Mouse (Mus musculus) intestine, embryonic 16.5 days (tissue): ENCODE measurements around the gene Batf2. TPM values are rescaled to one million over a fixed set of nuclear protein-coding genes. Genes with fewer than 3 reads are reported as not detected.
A peak's percentile ranks its signal among the peaks of the same experiment; 100 is the strongest.

Experiments
- ATAC-seq: fragments of 200-750 bp; cut with Nextera tagmentation; 2 replicates; pipeline ENCODE4 v1.8.0; 2017; ENCODE audit warnings: moderate TSS enrichment, moderate library complexity
- H3K27ac ChIP-seq: fragments of 300-500 bp; sonication (generic); 2 replicates; pipeline ENCODE4 v1.5.1; 2014; ENCODE audit warnings: mild to moderate bottlenecking, low read length
- H3K27me3 ChIP-seq: fragments of 300-500 bp; sonication (generic); replicated peaks from 2 replicates; pipeline ENCODE4 v1.6.1; 2014; ENCODE audit warnings: low read length, control low read depth, mixed read lengths; ENCODE audit not compliant: control insufficient read depth, insufficient read depth
- H3K36me3 ChIP-seq: fragments of 300-500 bp; sonication (generic); 2 replicates; pipeline ENCODE4 v1.6.1; 2014; ENCODE audit warnings: low read length, control low read depth; ENCODE audit not compliant: control insufficient read depth, insufficient read depth
- H3K4me1 ChIP-seq: fragments of 300-500 bp; sonication (generic); 2 replicates; pipeline ENCODE4 v1.6.1; 2014; ENCODE audit warnings: low read length, control low read depth, mixed read lengths; ENCODE audit not compliant: control insufficient read depth, insufficient read depth
- H3K4me2 ChIP-seq: fragments of 300-500 bp; sonication (generic); 2 replicates; pipeline ENCODE4 v1.6.1; 2014; ENCODE audit warnings: low read depth, low read length, control low read depth
- H3K4me3 ChIP-seq: fragments of 300-500 bp; sonication (generic); 2 replicates; pipeline ENCODE4 v1.5.1; 2014; ENCODE audit warnings: mild to moderate bottlenecking, low read length
- H3K9ac ChIP-seq: fragments of 300-500 bp; sonication (generic); 2 replicates; pipeline ENCODE4 v1.6.1; 2014; ENCODE audit warnings: low read depth, low read length
- H3K9me3 ChIP-seq: fragments of 300-500 bp; sonication (generic); 2 replicates; pipeline ENCODE4 v1.6.1; 2016; ENCODE audit warnings: low read length, control low read depth; ENCODE audit not compliant: control insufficient read depth
- WGBS: fragments of 180-500 bp; shearing (Covaris S2); extraction: QIAGEN DNeasy Blood & Tissue Kit; methylation state at CpG from one replicate; pipeline ENCODE4 v1.1.7; 2014; 5-methylcytosine and 5-hydroxymethylcytosine counted together
- polyA plus RNA-seq: library from polyadenylated mRNA; unstranded; fragments of >200 nt; fragmentation: Nextera tagmentation; extraction: Ambion mirVana; gene quantifications from 2 replicates; pipeline ENCODE4 v1.2.1, GENCODE M21; 2015

Gene Batf2
- polyA plus RNA-seq, 1 experiment from 2014 or later, result 1.1 TPM

DNA sequence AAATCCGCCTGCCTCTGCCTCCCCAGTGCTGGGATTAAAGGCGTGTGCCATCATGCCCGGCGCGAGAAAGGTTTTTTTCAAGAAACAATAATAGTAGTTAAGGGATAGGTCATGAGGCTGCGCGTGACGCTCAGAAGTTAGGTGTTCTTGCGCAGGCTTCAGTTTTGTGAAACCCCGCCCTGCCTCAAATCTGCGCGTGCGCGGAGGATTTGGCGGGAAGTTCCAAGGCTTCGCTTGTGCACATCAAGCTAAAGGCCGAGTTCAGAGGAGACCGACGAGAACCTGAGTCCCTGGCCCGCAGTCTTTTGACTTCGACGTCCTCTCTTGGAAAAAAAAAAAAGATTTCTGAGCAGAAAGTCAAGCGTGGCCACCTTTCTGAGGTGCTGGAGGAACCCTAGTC is 43.3 kb downstream of the Batf2 start, which contains the start of gene Majin:
Gene Majin (plus strand): TSS at position 258 of the 400 bp plus-strand sequence.
- no peak within 1 kb of the TSS for H3K27ac ChIP-seq
- H3K9ac ChIP-seq, result no peak within 1 kb of the TSS
- H3K27me3 ChIP-seq, result no peaks in the 10 kb centered on the region
- no peak for ATAC-seq
- no peaks in the 10 kb centered on the region for H3K4me1 ChIP-seq
- H3K9me3 ChIP-seq, result no peaks in the 10 kb centered on the region
- no peaks in the 10 kb centered on the region for H3K36me3 ChIP-seq
- 84% methylated on average over 23 of the region's 23 CpGs for WGBS
- no peak within 1 kb of the TSS for H3K4me2 ChIP-seq
- no peak within 1 kb of the TSS for H3K4me3 ChIP-seq

DNA sequence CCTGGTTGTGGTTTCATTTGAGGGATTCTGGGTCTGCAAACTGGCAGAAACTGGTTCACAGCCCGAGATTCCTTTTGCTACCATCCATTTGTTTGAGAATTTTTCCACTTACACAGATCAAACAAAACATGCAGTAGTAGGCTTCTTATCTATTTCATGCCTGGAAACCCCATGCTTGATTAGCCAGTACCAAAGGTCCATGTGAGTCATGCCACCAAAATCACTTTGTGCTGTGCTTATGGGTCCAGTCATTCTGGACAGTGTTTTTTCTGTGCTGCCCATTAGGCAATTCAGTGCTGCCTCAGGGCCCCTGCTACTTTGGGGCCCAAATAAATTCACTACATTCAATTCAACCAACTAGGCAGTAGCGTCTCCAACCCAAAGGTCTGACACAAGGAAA is 63.5 kb downstream of the Batf2 start:
- Histone ChIP-seq H3K4me1 (peaks cover 2% of the 10 kb centered on the region; the same call in 1 of the 2 replicates), H3K9ac (no peak overlapping the region), H3K4me3 (no peak overlapping the region), H3K27me3 (no peaks in the 10 kb centered on the region), H3K27ac (no peak overlapping the region; the same call in 1 of the 2 replicates), H3K9me3 (no peaks in the 10 kb centered on the region), H3K4me2 (no peak overlapping the region), H3K36me3 (no peaks in the 10 kb centered on the region)
- 65% methylated on average over 2 of the region's 2 CpGs for WGBS
- peak; percentile 66 for ATAC-seq

DNA sequence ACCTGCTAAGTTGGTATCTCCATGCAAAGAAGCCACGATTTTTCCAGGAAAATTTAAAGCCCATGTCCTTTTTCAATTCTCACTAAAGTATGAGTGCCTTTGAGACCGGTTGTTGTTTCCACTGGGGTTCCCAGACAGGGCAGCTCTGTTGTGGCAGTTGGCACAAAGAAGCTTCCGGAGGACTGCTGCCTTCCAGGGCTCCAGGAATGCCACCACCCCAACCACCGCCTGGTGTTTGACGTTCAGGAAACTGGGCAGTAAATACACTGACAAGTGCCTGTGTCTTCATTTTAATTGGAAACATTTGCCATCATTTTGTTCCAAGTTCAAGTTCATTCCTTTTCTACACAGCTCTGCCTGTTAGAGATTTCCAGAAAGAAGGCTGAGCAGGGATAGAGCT is 65.9 kb downstream of the Batf2 start:
- H3K36me3 ChIP-seq, result no peaks in the 10 kb centered on the region
- H3K9me3 ChIP-seq, result no peaks in the 10 kb centered on the region

DNA sequence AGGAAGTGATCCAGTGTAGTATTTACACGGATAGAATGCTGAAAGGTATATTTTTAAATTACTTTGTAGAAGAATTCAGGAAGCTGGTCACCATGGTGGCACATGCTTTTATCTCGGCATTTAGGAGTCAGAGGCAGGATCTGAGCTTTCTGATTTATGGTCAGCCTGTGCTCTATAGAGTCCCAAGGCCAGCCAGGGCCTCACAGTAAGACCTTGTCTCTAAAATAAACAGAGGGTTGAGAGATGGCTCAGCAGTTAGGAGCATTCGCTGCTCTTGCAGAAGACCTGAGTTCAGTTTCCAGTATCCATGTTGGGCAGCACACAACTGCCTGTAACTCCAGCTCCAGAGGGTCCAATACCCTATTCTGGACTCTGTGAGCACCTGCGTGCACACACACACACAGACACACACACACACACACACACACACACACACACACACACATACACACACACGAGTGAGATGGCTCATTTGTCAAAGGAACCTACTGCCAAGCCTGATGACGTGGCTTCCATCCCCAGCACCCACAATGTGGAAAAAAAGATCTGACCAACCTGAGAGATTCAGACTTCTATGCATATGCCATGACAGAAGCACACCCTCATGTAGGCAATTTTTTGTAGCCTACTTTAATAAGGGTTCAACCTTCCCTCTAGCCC is 75.4 kb downstream of the Batf2 start:
- ATAC-seq, result no peak
- Histone ChIP-seq H3K9ac (no peak overlapping the region), H3K4me2 (no peak overlapping the region), H3K9me3 (no peaks in the 10 kb centered on the region), H3K27me3 (no peaks in the 10 kb centered on the region), H3K4me3 (no peak overlapping the region), H3K36me3 (no peaks in the 10 kb centered on the region), H3K4me1 (no peaks in the 10 kb centered on the region), H3K27ac (no peak overlapping the region)
- 40% methylated on average over 6 of the region's 6 CpGs for WGBS

More for the DNA sequence above, 65.9 kb downstream of the Batf2 start:
- WGBS, result 74% methylated on average over 5 of the region's 5 CpGs
- Histone ChIP-seq H3K9ac (no peak overlapping the region), H3K4me2 (no peak overlapping the region), H3K27ac (no peak overlapping the region), H3K4me3 (no peak overlapping the region), H3K4me1 (peaks cover 2% of the 10 kb centered on the region; the same call in 1 of the 2 replicates), H3K27me3 (no peaks in the 10 kb centered on the region)
- ATAC-seq, result no peak

DNA sequence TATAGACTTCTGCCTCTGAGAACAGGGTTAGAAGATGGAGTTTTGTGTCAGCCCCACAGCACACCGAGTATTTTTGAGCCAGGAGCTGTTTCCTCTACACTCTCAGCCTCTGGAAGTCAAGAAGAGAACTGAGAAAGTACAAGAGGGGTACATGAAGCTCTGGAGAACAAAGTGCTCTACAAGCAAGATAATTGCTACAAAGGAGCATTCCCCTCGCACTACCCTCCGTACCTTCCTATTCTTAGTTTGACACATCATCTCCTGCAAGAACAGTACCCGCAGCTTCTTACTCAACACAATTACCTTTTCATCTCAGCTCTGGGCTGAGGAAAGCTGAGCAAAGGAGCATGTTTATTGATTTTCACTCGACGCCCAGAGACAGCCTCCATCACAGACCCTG is 77.8 kb downstream of the Batf2 start:
- ATAC-seq, result no peak
- no peak overlapping the region for H3K4me2 ChIP-seq
- H3K27ac ChIP-seq, result no peak overlapping the region
- H3K9me3 ChIP-seq, result no peaks in the 10 kb centered on the region
- no peaks in the 10 kb centered on the region for H3K4me1 ChIP-seq
- WGBS, result 68% methylated on average over 6 of the region's 6 CpGs
- no peak overlapping the region for H3K9ac ChIP-seq
- H3K27me3 ChIP-seq, result no peaks in the 10 kb centered on the region
- H3K4me3 ChIP-seq, result no peak overlapping the region
- H3K36me3 ChIP-seq, result no peaks in the 10 kb centered on the region

Other genes with a start within 250 kb of the Batf2 start
- 1.5 and 1.7 TPM in 2 replicates for gene Tigd3, start 246.8 kb upstream of the Batf2 start, polyA plus RNA-seq
- 109 and 119 TPM in 2 replicates for gene Dpf2, start 228.0 kb upstream of the Batf2 start, polyA plus RNA-seq
- 14.7 and 15.1 TPM in 2 replicates for gene Cdc42ep2, start 216.2 kb upstream of the Batf2 start, polyA plus RNA-seq
- gene Pola2, start 176.8 kb upstream of the Batf2 start, polyA plus RNA-seq, result 58.4 and 61.7 TPM in 2 replicates
- not detected in 2 replicates for gene Slc22a20, start 154.8 kb upstream of the Batf2 start, polyA plus RNA-seq
- gene Capn1, start 125.1 kb upstream of the Batf2 start, polyA plus RNA-seq, result 11.8 and 12.4 TPM in 2 replicates
- 29.1 and 36.4 TPM in 2 replicates for gene Syvn1, start 94.4 kb upstream of the Batf2 start, polyA plus RNA-seq
- gene Mrpl49, start 83.2 kb upstream of the Batf2 start, polyA plus RNA-seq, result 71.4 and 79.5 TPM in 2 replicates
- gene Fau, start 83.1 kb upstream of the Batf2 start, polyA plus RNA-seq, result 868 and 882 TPM in 2 replicates
- gene Znhit2, start 79.8 kb upstream of the Batf2 start, polyA plus RNA-seq, result 27.6 and 29.9 TPM in 2 replicates
- 37.3 and 39.0 TPM in 2 replicates for gene Tm7sf2, start 72.6 kb upstream of the Batf2 start, polyA plus RNA-seq
- gene Vps51, start 63.8 kb upstream of the Batf2 start, polyA plus RNA-seq, result 66.7 and 68.2 TPM in 2 replicates
- gene Tmem262, start 61.0 kb upstream of the Batf2 start, polyA plus RNA-seq, result not detected in 2 replicates
- gene Gm28374, start 58.7 kb upstream of the Batf2 start, polyA plus RNA-seq, result 1.2 and 1.7 TPM in 2 replicates
- 66.1 and 68.0 TPM in 2 replicates for gene Zfpl1, start 56.0 kb upstream of the Batf2 start, polyA plus RNA-seq
- gene Cdca5, start 56.0 kb upstream of the Batf2 start, polyA plus RNA-seq, result 27.7 and 31.4 TPM in 2 replicates
- gene AC131692.1, start 46.6 kb upstream of the Batf2 start, polyA plus RNA-seq, result 0.28 and 0.29 TPM in 2 replicates
- 71.9 and 102 TPM in 2 replicates for gene Naaladl1, start 35.2 kb upstream of the Batf2 start, polyA plus RNA-seq
- gene Sac3d1, start 22.3 kb upstream of the Batf2 start, polyA plus RNA-seq, result 33.4 and 35.7 TPM in 2 replicates
- 36.8 and 37.0 TPM in 2 replicates for gene Snx15, start 12.7 kb upstream of the Batf2 start, polyA plus RNA-seq
- 102 and 103 TPM in 2 replicates for gene Arl2, start 565 bp downstream of the Batf2 start, polyA plus RNA-seq
- gene Majin, start 43.4 kb downstream of the Batf2 start, polyA plus RNA-seq, result not detected in 2 replicates
- 0.23 and 0.65 TPM in 2 replicates for gene Gpha2, start 85.4 kb downstream of the Batf2 start, polyA plus RNA-seq
- 21.0 and 23.5 TPM in 2 replicates for gene Ppp2r5b, start 94.9 kb downstream of the Batf2 start, polyA plus RNA-seq
- gene Atg2a, start 100.7 kb downstream of the Batf2 start, polyA plus RNA-seq, result 7.4 and 8.4 TPM in 2 replicates
- gene Ehd1, start 135.7 kb downstream of the Batf2 start, polyA plus RNA-seq, result 135 and 158 TPM in 2 replicates
- gene Cdc42bpg, start 165.5 kb downstream of the Batf2 start, polyA plus RNA-seq, result 1.2 and 1.5 TPM in 2 replicates
- 61.3 and 61.4 TPM in 2 replicates for gene Men1, start 194.0 kb downstream of the Batf2 start, polyA plus RNA-seq
- 7.9 and 10.0 TPM in 2 replicates for gene Map4k2, start 200.2 kb downstream of the Batf2 start, polyA plus RNA-seq
- gene Sf1, start 222.7 kb downstream of the Batf2 start, polyA plus RNA-seq, result 94.7 and 103 TPM in 2 replicates
- gene Pygm, start 243.4 kb downstream of the Batf2 start, polyA plus RNA-seq, result 6.0 and 6.8 TPM in 2 replicates